ENCODE assay signal across 7 mouse cellular contexts in the genomic region with DNA sequence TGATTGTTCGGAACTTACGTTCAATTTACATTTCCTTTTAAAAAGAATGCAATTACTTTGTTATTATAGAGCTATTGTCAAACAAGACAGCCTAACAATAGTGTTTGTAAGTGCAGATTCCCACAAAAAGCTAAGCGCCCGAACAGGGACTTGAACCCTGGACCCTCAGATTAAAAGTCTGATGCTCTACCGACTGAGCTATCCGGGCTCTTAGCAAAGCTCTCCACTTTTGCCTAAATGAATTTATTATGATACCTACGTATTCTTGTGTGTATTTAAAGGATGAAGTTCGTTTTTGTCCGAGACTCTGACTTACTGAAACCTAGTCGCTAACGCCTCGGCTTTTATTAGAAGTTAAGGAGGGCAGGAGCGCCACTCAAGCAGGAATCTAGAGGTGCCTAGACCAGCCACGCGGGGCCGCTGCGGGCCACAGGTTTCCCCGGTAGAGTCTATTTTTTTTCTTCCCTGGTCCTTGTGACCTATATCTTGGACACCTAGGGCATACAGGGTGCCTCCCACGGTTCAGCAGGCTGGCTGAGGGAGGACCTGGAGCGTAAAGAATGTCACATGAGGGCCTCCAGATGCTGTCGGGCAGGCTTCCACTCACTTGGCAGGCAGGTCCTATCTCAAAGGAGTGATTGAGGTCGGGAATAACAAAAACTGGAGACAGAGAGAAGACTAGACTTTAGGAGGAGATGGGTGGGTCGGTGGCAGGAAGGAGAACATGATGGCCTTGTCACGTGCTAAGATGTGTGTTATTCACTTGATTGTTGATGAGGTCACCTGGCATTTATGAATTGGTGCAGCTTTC. TPM values are rescaled to one million over a fixed set of nuclear protein-coding genes. Genes with fewer than 3 reads are reported as not detected.
DNase-seq lines count a peak whose midpoint lies in the region; ATAC-seq lines count a peak whose summit lies in the region.

No protein-coding gene starts in this region.

- intact Hi-C loops in left cerebral cortex, postnatal 14 days (cut with DNase I) = loop anchor here (1.0 to 2.0 kb wide), 2 partner anchors 25 to 62 kb away; no protein-coding TSS in a partner anchor

- peak; percentile 49 for ATAC-seq in inflammation-experienced regulatory T-cells, adult 6 months
- ATAC-seq in megakaryocyte-erythroid progenitor cell, adult 5-6 weeks (replicated peaks; ENCODE audit: low FRiP score, low TSS enrichment, poor library complexity, severe bottlenecking) = peak; percentile 63

- peak; percentile 96 for DNase-seq in ZHBTc4 (ENCODE audit: low read depth, low spot score)
- DNase-seq in cerebellum, postnatal 25 days = peak; percentile 88 to 89
- peak; percentile 72 to 77 for DNase-seq in gastrocnemius, adult 8-10 months (ENCODE audit: low spot score in 2 of 2)
- DNase-seq in left cerebral cortex, postnatal 14 days (ENCODE audit: low spot score in 2 of 2) = peak; percentile 86 to 89
- DNase-seq in right cerebral cortex, postnatal 4 days = peak; percentile 77

RNA-seq across cellular contexts. Expression of gene Aloxe3, which starts 0.5 kb away (rescaled TPM):
- under 1 TPM in 1 of 4 experiments, not detected in 3; 0.21 TPM for total RNA-seq in gastrocnemius, adult 8-10 months (2022)
- under 1 TPM in 1 of 3 experiments, not detected in 2; 0.13 TPM for polyA plus RNA-seq in inflammation-experienced regulatory T-cells, adult 6 months (2017; shearing (Covaris generic))
- total RNA-seq in left cerebral cortex, postnatal 14 days (2021) = 1 to 10 TPM; 3.7 to 5.7 TPM
- not detected in 2 replicates for total RNA-seq in megakaryocyte-erythroid progenitor cell, adult 5-6 weeks (2014; fragmentation: Nextera tagmentation)
- not detected in 2 replicates for total RNA-seq in megakaryocyte-erythroid progenitor cell, adult 5-6 weeks (2017)

RNA-seq across cellular contexts. Expression of gene 9130213A22Rik, which starts 2.9 kb away (rescaled TPM):
- under 1 TPM in 1 of 4 experiments, not detected in 3; 0.18 TPM for total RNA-seq in gastrocnemius, adult 8-10 months (2022)
- polyA plus RNA-seq in inflammation-experienced regulatory T-cells, adult 6 months (2017; shearing (Covaris generic)) = under 1 TPM in 1 of 3 experiments, not detected in 2; 0.63 TPM
- under 1 TPM; 0.27 to 0.51 TPM for total RNA-seq in left cerebral cortex, postnatal 14 days (2021)
- total RNA-seq in megakaryocyte-erythroid progenitor cell, adult 5-6 weeks (2014; fragmentation: Nextera tagmentation) = not detected in 2 replicates
- not detected in 2 replicates for total RNA-seq in megakaryocyte-erythroid progenitor cell, adult 5-6 weeks (2017)

RNA-seq across cellular contexts. Expression of gene Hes7, which starts 5.0 kb away (rescaled TPM):
- total RNA-seq in gastrocnemius, adult 8-10 months (2022) = not detected
- not detected for polyA plus RNA-seq in inflammation-experienced regulatory T-cells, adult 6 months (2017; shearing (Covaris generic))
- under 1 TPM; 0.55 to 0.70 TPM for total RNA-seq in left cerebral cortex, postnatal 14 days (2021)
- not detected in 2 replicates for total RNA-seq in megakaryocyte-erythroid progenitor cell, adult 5-6 weeks (2014; fragmentation: Nextera tagmentation)
- total RNA-seq in megakaryocyte-erythroid progenitor cell, adult 5-6 weeks (2017) = not detected in 2 replicates

RNA-seq across cellular contexts. Expression of gene Per1, which starts 30.2 kb away (rescaled TPM):
- total RNA-seq in gastrocnemius, adult 8-10 months (2022) = 10 to 100 TPM; 58.8 to 81.4 (median 70.4) TPM
- polyA plus RNA-seq in inflammation-experienced regulatory T-cells, adult 6 months (2017; shearing (Covaris generic)) = 1 to 10 TPM; 5.2 to 6.2 (median 6.1) TPM
- 100 to 1,000 TPM in 1 of 2 experiments, 10 to 100 TPM in 1; 90.4 to 112 TPM for total RNA-seq in left cerebral cortex, postnatal 14 days (2021)
- 11.3 and 17.6 TPM in 2 replicates for total RNA-seq in megakaryocyte-erythroid progenitor cell, adult 5-6 weeks (2014; fragmentation: Nextera tagmentation)
- 4.7 and 12.5 TPM in 2 replicates for total RNA-seq in megakaryocyte-erythroid progenitor cell, adult 5-6 weeks (2017)

RNA-seq across cellular contexts. Expression of gene Alox12b, which starts 31.5 kb away (rescaled TPM):
- total RNA-seq in gastrocnemius, adult 8-10 months (2022) = not detected
- polyA plus RNA-seq in inflammation-experienced regulatory T-cells, adult 6 months (2017; shearing (Covaris generic)) = not detected
- total RNA-seq in left cerebral cortex, postnatal 14 days (2021) = 1 to 10 TPM; 1.5 to 1.9 TPM
- not detected in 2 replicates for total RNA-seq in megakaryocyte-erythroid progenitor cell, adult 5-6 weeks (2014; fragmentation: Nextera tagmentation)
- total RNA-seq in megakaryocyte-erythroid progenitor cell, adult 5-6 weeks (2017) = not detected in 2 replicates

Comparison
In these comparisons a context has a peak if more than half of its experiments do, and no peak if none do; other contexts are left out.
1. Peak in every context shown above with its lines: DNase-seq and ATAC-seq.